Mouse (Mus musculus): Measurements from ENCODE around the gene Psen2. TPM values are rescaled to one million over a fixed set of nuclear protein-coding genes. Genes with fewer than 3 reads are reported as not detected.
A peak's percentile ranks its signal among the peaks of the same experiment; 100 is the strongest.

Psen2 gene
- polyA plus RNA-seq, 1 experiment from 2014 or later: 20.8 TPM

DNA sequence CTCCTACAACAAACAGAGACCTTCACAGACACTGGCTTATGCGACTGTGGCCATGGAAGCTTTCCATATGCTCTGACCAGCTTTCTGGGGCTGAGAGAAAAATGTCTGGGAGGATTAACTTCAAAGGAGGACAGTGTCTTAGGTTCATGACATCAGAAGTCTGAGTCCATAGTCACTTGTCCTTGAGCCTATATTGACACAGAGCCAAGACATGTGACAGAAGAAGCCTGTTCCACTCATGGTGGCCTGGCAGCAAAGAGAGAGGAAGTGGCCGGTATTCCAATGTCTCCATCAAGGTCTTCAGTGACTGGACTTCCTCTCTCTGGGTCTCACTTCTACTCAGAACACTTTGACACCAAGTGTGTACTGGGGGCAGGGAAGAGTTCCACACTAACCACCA lies 2.4 kb downstream of the Psen2 start:
- no peak overlapping the region for H3K4me3 ChIP-seq (replicated peaks; ENCODE audit: low read depth, low read length)
- DNase-seq (ENCODE audit: low spot score) (peak; percentile 76), ATAC-seq (replicated peaks; ENCODE audit: low FRiP score, low read depth) (no peak)
- TF ChIP-seq CTCF (IDR thresholded peaks at IDR 0.05; ENCODE audit: low read depth): no peak
- H3K9ac ChIP-seq (ENCODE audit: low read depth, low read length): no peak overlapping the region
- H3K4me1 ChIP-seq (replicated peaks; ENCODE audit: insufficient read depth, low read length): no peaks in the 10 kb centered on the region
- no peaks in the 10 kb centered on the region for H3K36me3 ChIP-seq (ENCODE audit: insufficient read depth, low read length)
- no peak overlapping the region for H3K27ac ChIP-seq
- 62% methylated on average over 2 of the region's 2 CpGs for WGBS
- H3K4me2 ChIP-seq (ENCODE audit: low read length): no peak overlapping the region
- H3K27me3 ChIP-seq (ENCODE audit: insufficient read depth, low read length): no peaks in the 10 kb centered on the region
- H3K9me3 ChIP-seq (replicated peaks; ENCODE audit: low read length): no peaks in the 10 kb centered on the region

DNA sequence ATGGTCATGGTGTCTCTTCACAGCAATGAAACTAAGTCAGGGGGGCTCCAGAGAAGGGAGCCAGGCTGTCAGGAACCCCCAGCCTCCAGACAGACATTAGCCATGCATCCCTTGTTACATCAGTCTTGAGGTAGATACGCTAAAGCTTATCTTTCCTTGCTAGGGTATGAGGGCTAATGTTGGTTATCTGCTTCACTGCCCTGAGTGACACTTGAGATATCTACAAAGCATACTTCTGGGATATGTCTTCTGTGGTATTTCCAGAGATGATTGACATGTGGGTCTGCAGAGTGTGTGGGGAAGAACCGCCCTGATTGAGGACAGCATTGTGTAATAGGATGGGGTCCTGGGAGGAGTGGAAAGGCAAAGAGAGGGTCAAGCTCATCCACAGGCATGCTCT lies 3.5 kb downstream of the Psen2 start:
- no peaks in the 10 kb centered on the region for H3K27me3 ChIP-seq (ENCODE audit: insufficient read depth, low read length)
- H3K27ac ChIP-seq: no peak overlapping the region
- H3K9me3 ChIP-seq (replicated peaks; ENCODE audit: low read length): no peaks in the 10 kb centered on the region
- ATAC-seq (replicated peaks; ENCODE audit: low FRiP score, low read depth) (no peak), DNase-seq (ENCODE audit: low spot score) (no peak)
- no peak overlapping the region for H3K4me2 ChIP-seq (ENCODE audit: low read length)
- H3K4me3 ChIP-seq (replicated peaks; ENCODE audit: low read depth, low read length): no peak overlapping the region
- WGBS: 84% methylated on average over 2 of the region's 2 CpGs
- H3K36me3 ChIP-seq (ENCODE audit: insufficient read depth, low read length): no peaks in the 10 kb centered on the region
- H3K4me1 ChIP-seq (replicated peaks; ENCODE audit: insufficient read depth, low read length): peaks cover 9% of the 10 kb centered on the region
- H3K9ac ChIP-seq (ENCODE audit: low read depth, low read length): no peak overlapping the region
- TF ChIP-seq CTCF (IDR thresholded peaks at IDR 0.05; ENCODE audit: low read depth): no peak

DNA sequence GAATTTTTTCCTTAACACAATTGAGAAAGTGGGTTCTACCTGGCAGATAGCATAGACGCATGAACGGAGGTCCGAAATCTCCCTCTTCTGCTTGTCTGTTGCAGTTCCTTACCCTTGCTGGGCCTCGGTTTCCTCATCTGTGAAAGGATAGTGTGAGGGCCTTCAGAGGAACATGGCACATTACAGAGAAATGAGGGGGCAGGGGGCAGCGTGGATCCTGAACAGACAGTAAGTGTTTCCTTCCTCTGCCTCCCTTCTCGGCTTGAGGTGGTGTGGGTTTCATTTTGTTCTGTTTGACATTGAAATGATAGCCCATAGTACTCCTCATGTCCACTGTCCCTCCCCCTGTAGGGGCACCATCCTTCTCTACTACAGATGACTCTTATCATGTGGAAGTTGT lies 5.8 kb downstream of the Psen2 start:
- Histone ChIP-seq H3K4me3 (replicated peaks; ENCODE audit: low read depth, low read length) (no peak overlapping the region), H3K4me2 (ENCODE audit: low read length) (no peak overlapping the region), H3K27me3 (ENCODE audit: insufficient read depth, low read length) (no peaks in the 10 kb centered on the region), H3K9me3 (replicated peaks; ENCODE audit: low read length) (no peaks in the 10 kb centered on the region), H3K36me3 (ENCODE audit: insufficient read depth, low read length) (no peaks in the 10 kb centered on the region), H3K4me1 (replicated peaks; ENCODE audit: insufficient read depth, low read length) (peaks cover 9% of the 10 kb centered on the region), H3K9ac (ENCODE audit: low read depth, low read length) (no peak overlapping the region), H3K27ac (no peak overlapping the region)
- TF ChIP-seq CTCF (IDR thresholded peaks at IDR 0.05; ENCODE audit: low read depth): no peak
- 92% methylated on average over 6 of the region's 6 CpGs for WGBS
- no peak for ATAC-seq (replicated peaks; ENCODE audit: low FRiP score, low read depth)
- no peak for DNase-seq (ENCODE audit: low spot score)

DNA sequence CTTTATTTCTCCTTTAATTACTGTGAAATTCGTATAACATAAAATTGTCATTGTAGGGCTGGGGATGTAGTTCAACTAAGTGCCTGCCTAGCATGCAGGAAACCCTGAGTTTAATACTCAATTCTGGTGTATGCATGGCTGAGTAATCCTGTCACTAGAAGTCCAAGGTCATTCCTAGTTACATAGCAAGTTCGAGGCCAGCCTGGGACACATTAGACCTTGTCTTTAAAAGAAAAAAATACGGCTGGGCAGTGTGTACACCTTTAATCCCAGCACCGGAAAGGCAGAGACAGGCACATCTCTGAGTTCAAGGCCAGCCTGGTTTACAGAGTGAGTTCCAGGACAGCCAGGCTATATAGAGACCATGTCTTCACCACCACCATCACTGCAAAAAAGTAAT lies 6.4 kb downstream of the Psen2 start:
- TF ChIP-seq CTCF (IDR thresholded peaks at IDR 0.05; ENCODE audit: low read depth): no peak
- DNase-seq (ENCODE audit: low spot score): no peak
- Histone ChIP-seq H3K9ac (ENCODE audit: low read depth, low read length) (peak overlapping the region; percentile 88; the same call in 1 of the 2 replicates), H3K36me3 (ENCODE audit: insufficient read depth, low read length) (no peaks in the 10 kb centered on the region), H3K27me3 (ENCODE audit: insufficient read depth, low read length) (no peaks in the 10 kb centered on the region), H3K4me3 (replicated peaks; ENCODE audit: low read depth, low read length) (peak overlapping the region; percentile 82), H3K4me2 (ENCODE audit: low read length) (peak overlapping the region; percentile 96), H3K9me3 (replicated peaks; ENCODE audit: low read length) (no peaks in the 10 kb centered on the region), H3K4me1 (replicated peaks; ENCODE audit: insufficient read depth, low read length) (peaks cover 9% of the 10 kb centered on the region), H3K27ac (peak overlapping the region; percentile 97)
- WGBS: 55% methylated on average over 4 of the region's 4 CpGs
- no peak for ATAC-seq (replicated peaks; ENCODE audit: low FRiP score, low read depth)

DNA sequence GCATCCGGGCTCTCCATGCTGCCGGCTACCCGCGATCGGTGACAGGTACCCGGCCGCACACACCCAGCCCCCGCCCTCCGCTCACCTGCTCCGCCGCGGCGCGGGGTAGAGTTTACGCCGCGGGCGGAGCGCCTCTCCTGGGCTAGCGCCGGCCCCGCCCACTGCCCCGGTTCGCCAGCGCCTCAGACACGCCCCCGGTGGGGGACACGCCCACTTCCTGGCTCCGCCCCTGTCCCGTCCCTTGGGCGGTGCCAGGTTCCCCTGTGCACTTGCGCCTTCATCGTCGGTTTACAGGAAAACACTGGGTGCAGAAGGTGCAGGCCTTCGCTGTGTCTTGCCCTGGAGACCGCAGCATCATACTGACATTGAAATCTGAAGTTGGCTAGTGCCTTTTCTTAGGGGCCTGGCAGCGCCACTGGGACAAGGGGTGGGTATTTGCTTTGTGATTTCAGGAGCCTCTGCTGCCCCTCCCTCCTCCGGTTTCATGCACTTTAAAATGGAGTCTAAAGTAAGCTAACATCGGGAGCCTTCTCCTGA lies 7.0 kb downstream of the Psen2 start:
- WGBS: under 1% methylated on average over 39 of the region's 39 CpGs
- Histone ChIP-seq H3K27ac (peak overlapping the region; percentile 97), H3K27me3 (ENCODE audit: insufficient read depth, low read length) (no peaks in the 10 kb centered on the region), H3K9ac (ENCODE audit: low read depth, low read length) (peak overlapping the region; percentile 88), H3K4me2 (ENCODE audit: low read length) (peak overlapping the region; percentile 96), H3K9me3 (replicated peaks; ENCODE audit: low read length) (no peaks in the 10 kb centered on the region), H3K4me3 (replicated peaks; ENCODE audit: low read depth, low read length) (peak overlapping the region; percentile 82), H3K4me1 (replicated peaks; ENCODE audit: insufficient read depth, low read length) (peaks cover 9% of the 10 kb centered on the region), H3K36me3 (ENCODE audit: insufficient read depth, low read length) (no peaks in the 10 kb centered on the region)
- peak; percentile 91 for ATAC-seq (replicated peaks; ENCODE audit: low FRiP score, low read depth)
- peak; percentile 96 for DNase-seq (ENCODE audit: low spot score)
- TF ChIP-seq CTCF (IDR thresholded peaks at IDR 0.05; ENCODE audit: low read depth): 0 out of 2 replicates have a peak, but pooled peaks have one; percentile 5

DNA sequence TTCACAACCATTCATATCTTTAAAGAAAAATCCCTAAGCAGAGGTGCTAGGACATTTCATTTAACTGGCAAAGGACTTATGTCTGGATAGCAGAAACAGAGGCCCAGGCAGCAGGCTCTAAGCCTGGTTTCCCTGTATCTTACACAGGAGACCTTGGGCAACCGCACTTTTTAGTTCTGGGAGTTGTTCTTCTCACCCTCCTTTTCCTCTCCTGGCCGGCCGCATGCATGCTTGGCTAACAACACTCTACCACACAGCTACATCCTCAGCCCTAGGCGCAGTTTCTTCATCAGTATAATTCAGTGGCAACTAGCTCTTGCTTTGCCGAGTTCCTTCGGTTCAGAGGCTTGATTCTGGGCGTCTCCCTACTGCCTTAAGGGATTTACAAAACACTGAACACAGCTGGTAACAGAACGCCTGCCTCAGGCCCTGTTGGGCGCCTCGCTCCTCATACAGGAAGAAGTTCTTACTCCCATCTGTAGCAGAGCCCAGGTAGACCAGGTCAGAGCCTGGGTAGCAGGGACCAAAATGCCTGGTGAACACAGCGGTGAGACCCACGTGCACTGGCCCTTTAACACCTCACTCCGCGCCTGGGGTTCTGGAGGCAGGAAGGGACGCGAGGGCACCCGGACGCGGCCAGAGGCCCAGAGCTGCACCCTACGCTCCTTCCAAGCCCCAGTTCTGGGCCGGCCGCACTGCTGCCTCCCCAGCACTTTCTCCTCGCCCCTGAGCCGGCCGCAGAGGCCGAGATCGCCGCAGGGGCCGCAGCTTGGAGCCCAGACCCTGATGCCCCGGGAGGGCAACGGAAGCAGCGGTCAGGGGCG lies 7.7 kb downstream of the Psen2 start:
- Histone ChIP-seq H3K4me2 (ENCODE audit: low read length) (peak overlapping the region; percentile 96), H3K36me3 (ENCODE audit: insufficient read depth, low read length) (no peaks in the 10 kb centered on the region), H3K9me3 (replicated peaks; ENCODE audit: low read length) (no peaks in the 10 kb centered on the region), H3K27me3 (ENCODE audit: insufficient read depth, low read length) (no peaks in the 10 kb centered on the region), H3K9ac (ENCODE audit: low read depth, low read length) (peak overlapping the region; percentile 88), H3K4me1 (replicated peaks; ENCODE audit: insufficient read depth, low read length) (peaks cover 10% of the 10 kb centered on the region), H3K4me3 (replicated peaks; ENCODE audit: low read depth, low read length) (peak overlapping the region; percentile 82), H3K27ac (peak overlapping the region; percentile 97)
- DNase-seq (ENCODE audit: low spot score) (peak; percentile 50), ATAC-seq (replicated peaks; ENCODE audit: low FRiP score, low read depth) (peak; percentile 69)
- WGBS: 3% methylated on average over 33 of the region's 33 CpGs
- no peak for TF ChIP-seq CTCF (IDR thresholded peaks at IDR 0.05; ENCODE audit: low read depth)

All from kidney, postnatal 0 days (tissue).